Mouse (Mus musculus): ENCODE data around the gene Rgl1.

The Rgl1 gene

DNA sequence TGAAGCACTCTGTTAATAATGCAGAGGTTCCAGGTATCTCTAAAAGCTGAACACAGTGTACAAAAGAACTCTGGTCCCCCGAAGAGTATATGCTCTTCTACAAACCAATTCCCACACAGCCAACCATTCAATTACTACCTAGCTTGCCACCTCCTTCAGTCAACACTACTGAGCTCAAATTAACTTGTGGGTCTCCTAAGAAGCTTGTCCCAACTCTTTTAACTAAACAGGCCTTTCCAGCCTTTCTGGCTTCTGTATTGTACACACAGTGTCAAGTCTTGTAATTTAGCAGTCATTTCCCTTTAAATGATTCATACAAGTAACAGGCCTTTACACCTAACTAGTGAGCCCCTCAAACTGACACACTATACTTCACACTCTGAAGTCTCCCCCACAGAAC, 48.8 kb downstream of the Rgl1 start:
- DNase-seq (ENCODE audit: low spot score in 2 of 2), result no peak

DNA sequence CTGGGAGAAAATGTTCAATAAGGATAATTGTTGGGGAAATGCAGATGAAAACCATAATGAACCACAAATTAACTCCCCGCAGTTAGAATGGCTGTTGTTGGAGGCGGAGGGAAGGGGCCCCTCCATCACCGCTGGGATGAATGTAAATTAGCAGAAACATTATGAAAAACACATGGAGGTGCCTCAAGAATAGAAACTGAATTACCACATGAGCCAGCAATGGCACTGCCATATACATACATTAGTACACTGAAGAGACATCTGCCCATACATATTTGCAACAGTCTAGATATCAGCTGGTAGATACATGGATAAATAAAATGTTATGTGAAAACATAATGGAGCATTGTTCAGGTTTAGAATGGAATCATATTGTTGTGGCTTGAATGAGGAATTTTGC, 51.7 kb downstream of the Rgl1 start:
- no peak for DNase-seq (ENCODE audit: low spot score in 2 of 2)

DNA sequence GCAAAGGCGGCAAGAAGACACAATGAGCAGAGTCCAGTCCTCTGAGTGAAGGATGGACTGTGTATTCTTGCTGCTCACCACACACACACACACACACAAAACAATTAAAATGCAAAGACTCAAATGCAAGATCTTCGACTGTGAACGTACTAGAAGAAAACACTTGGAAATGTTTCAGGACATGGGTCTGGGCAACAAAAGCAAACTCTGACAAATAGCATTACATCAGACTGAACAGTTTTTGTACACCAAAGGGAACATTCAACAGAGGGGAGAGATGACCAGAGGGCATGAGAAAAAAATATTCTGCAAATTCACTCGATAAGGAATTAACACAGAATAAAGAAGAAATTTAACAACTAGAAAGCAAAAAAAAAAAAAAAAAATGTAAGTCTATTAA, 52.2 kb downstream of the Rgl1 start:
- DNase-seq (ENCODE audit: low spot score in 2 of 2), result no peak

DNA sequence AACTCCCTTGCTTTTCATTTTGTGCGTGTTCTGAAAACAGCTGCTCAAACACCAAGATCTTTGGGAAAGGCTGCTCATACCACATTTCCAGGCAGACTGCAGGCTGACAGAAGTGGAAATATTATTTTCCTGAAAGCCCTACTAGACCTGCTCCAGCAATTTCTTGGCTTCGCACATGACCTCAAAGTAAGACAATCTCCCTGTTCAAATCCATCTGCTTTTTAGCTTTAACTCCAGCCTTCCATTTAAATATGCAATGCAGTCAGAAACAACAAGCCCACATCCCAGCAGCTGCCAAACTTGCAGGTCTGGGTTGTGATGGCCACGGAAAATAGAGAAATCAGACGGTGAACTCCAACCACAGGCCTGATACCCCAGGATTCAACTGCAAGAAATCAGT, 55.1 kb downstream of the Rgl1 start:
- no peak for DNase-seq (ENCODE audit: low spot score in 2 of 2)

DNA sequence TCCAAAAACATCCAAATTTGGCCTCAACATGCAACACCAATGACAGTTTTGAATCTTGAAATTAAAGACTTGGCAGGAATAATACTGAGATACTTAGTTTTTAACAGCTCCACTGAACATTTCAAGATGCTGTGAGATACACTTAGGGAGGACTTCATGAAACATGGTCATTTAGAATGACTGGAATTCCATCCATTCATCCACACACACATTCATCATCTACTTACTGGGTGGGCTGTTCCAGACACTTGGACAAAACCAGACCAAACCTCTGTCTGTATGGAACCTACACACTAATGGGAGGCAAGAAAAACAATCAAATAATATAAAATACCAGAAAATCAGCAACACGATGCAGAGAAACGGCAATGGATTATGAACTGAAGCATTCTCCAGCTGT, 58.6 kb downstream of the Rgl1 start:
- DNase-seq (ENCODE audit: low spot score in 2 of 2), result no peak

DNA sequence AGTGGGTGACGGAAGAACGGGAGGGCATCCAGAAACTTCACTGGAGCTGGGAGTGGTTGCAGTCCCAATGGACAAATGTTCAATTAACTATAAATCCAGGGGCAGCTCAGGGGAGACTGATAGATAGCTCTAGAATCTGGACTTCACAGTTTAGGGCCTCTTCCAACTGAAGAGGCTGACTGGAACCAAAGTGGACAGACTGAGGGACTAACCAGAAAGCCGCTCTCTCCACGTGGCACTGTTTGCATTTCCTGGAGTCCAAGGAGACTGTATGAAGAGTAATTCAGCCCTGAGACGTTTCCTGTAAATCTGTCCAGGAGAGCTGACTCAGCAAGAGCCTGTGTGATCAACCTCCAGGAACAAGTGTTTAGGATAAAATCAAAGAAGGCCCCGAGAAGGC, 62.2 kb downstream of the Rgl1 start:
- no peak for DNase-seq (ENCODE audit: low spot score in 2 of 2)

DNA sequence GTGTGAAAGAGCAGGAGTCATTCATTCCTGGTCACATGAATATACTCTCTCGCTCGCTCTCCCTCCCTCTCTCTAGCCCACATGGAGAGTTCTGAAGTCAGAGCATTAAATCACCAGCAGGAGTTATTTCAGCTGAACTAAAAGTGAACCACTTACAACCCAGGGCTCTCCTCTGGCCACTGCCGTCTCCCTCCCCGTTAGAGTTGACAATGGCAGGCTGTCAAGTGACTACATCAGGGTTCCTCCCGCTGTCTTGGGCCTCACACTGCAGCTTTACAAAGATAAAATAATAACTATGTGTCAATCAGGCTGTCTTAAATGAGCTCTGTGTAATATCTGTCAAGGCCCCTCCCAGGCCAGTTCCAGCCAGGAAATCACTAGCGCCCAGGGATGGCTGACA, 63.2 kb downstream of the Rgl1 start:
- no peak for DNase-seq (ENCODE audit: low spot score in 2 of 2)

DNA sequence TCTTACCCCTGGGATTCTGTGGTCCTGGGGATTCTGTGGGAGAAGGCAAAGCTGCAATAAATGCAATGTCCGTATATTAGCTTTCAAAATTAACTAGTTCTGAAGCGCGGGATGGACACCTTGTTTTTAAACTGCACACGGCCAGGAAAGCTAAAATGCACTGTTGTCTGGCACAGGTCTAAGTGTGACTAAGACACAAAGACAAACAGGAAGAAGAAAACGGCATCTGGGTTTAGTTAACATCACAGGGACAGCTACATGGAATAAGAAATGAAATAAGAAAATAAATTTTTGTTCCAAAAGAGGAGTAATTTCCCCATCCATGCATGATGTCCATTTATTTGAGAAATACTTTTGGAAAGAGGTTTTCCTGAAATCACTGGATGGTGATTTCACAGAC, 65.1 kb downstream of the Rgl1 start:
- DNase-seq (ENCODE audit: low spot score in 2 of 2), result no peak

DNA sequence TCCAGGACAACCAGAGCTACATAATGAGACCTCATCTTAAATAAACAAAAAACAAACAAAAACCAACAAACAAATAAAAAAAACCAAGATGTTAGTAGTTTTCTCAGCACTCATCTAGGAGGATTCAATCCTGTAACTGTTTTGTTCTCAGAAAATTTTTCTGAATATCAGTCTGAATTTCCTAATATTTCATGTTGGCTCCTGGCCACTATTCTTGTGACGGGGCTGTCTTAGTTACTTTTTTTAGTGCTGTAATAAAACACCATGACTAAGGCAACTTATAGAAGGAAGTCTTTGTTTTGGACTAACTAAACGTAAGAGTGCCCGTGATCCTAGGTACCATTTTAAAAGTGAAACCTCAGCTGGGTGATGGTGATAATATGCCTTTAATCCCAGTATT, 68.8 kb downstream of the Rgl1 start:
- no peak for DNase-seq (ENCODE audit: low spot score in 2 of 2)

DNA sequence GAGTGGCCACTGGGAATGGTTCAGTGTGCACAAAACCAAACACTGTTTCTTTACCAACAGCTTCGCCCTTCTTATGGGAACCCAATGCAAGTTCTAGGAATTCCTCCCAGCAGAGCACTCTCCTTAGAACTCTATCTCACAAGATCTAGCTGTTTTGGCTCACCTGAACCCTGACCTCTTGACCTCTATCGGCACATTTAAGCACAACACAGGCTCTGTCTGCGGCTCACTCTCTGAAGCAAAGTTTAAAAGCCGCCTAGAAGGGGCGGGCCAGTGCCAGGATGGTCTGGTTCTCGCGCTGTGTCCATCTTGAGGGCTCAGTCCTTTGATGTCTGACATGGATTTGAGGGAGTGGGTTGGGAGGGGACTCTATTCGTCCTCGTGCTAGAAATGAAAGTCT, 70.7 kb downstream of the Rgl1 start:
- DNase-seq (ENCODE audit: low spot score in 2 of 2), result no peak

DNA sequence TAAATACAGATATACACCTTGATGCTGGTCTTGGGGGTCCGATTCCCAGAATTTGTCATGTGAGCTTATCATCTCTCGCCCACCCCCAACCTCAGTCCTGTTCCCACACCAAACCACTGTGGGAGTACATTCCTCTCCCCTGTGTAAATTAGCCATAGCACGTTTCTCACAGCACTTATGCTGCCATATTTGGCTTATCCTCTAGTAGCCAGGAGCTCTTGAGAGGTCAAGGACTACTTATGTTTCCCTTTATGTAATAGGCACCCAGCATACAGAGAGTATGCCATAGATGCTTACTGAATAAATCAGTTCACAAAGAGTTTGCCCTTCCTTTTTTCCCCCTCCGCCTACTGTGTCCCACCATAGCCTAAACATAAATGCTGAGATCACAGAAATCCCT, 76.2 kb downstream of the Rgl1 start:
- DNase-seq (ENCODE audit: low spot score in 2 of 2), result no peak

DNA sequence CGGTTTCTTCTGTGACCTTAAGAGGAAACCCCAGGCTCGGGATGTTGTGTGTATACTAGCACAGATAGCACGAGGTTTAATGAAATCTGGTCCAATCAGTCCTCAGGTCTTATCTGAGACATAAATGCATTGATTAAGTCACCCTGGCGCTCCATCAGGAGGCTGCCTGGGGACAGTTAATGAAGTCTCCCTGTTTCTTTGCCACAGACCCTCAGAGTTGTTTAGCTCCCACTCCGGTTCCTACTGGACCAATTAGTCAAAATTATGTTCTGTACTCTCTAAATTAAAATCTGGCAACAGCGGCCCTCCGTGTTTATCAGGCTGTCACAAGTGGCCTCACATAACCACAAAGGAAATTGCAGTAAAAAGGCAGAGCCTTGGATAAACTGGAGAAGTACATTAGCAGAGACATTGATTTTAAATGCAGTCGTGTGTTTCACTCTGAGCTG, 78.4 kb downstream of the Rgl1 start:
- DNase-seq (ENCODE audit: low spot score in 2 of 2), result no peak

DNA sequence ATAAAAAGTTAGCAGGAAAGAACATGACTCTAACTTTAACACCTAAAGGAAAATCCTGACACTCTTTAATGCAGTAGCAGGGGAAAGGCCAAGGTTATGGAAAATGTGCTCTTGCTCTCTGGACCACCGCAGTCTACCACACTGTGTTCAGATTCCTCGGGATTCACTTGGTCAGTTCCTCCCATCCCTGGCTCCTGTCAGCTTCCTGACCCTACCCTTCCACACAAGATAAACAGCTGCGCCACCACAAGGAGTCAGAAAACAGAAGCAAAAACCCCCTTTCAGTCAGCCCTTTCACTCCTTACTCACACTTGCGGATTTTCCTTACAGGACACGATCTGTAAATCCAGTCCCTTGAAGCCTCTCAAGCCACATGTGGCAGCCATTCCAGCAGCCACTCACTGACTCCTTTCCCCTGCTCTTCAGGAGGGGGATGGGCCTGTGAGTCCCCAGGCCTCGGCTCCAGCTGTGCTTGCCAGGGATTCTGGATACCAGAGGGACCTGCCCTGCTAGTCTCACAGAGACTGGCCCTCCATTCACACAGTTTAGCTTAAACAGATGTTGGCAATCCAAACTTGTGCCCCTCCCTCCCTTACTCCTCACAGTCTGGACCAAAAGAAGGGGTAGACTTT, 78.9 kb downstream of the Rgl1 start:
- DNase-seq (ENCODE audit: low spot score in 2 of 2), result no peak

DNA sequence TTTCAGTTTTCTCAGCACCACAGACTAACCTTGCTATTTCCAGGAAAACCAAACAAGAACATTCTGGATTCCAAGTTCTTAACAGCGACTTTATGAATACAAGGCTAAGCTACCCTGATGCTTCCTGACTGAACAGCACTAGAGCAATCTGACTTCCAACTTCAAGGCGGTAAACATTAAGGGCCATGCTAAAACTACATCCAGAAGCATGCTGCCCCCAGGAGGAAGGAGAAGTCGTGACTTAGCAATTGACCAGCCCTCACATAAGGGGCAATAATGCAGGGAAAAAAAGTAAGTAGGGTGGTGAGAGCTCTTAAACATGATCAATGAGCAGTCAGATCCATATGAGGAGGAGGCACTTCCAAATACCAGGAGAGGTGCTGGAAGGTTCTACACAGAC, 80.6 kb downstream of the Rgl1 start:
- no peak for DNase-seq (ENCODE audit: low spot score in 2 of 2)

DNA sequence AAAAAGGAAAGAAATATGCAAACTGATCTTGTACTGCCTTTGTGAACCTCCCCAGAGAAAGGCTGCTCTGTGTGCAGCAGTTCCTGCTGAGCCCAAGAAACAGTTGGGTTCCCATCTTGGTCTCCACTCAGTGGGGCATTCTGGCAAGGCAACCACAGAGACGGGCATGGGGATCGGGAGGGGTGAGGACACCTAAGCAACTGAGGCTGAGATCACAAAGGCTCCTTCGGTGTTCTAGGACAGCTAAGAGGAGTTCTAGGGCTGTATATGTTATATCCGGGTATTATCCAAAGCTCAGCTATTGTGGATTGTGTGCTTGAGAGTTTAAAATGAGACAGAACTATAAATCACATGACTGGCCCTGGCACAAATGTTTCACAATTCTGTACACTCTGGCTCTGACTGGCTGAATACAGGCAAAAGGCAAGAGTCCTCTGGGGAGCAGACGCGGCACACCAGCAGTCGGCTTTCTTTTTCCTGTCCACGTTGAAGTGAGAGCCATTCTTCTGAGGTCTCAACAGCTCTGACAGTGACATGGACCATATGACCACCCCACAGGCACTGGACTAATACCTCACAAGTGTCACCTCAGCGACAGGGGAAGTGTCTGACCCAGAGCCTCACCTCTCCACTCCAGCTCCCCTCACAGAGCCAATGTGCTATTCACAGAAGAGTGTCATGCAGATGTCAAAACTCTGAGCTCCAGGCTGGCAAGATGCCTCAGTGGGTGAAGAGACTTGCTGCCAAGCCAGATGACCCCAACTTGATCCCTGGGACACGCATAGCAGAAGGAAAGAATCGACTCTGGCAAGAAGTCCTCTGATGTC, 83.6 kb downstream of the Rgl1 start:
- DNase-seq (ENCODE audit: low spot score in 2 of 2), result no peak

DNA sequence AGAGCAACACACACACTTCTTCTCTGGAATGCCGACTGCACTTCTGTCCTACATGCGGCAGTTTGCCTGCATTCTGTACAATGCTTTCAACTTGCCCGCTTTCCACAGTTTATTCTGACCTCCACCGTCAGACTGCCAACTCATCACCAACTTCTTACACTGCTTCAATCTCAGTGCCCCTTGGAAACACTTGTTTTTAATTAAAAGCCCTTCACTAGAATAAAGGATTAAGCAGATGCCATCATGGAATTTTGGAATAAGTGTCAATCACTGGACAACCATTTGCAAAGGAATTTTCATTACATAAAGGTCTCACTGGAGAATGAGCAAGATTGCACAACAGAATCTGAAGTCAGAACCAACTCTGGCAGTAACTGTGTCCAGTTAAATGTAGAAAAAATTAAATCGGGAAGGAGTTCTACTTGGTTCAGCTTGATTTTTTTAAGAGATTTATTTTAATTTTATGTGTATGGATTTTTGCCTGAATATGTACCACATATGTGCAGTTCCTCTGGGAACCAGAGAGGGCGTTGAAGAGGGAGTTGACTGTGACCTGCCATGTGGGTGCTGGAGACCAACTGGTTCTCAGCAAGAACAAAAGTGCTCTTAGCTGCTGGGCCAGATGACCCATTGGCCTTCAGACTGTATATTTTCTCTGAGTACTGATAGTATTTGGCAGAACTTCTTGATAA, 84.3 kb downstream of the Rgl1 start:
- DNase-seq (ENCODE audit: low spot score in 2 of 2), result no peak

DNA sequence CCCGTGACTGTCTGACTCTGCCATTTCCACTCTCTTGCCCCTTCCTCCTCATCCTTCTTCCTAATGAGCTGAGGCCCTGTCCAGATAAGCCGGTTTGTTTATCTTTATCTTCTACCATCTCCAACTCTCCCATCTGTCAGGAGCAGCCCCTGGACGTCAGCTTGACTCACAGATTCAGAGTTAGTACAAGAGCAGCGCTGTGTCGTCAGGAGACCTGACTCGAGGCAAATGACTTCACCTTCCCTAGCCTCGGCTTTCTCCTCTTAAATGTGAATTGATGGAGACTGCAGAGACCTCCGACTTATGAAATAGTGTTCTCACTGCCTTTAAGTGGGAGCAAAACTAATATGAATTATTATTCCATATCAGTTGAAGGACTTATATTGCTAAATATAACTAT, 85.0 kb downstream of the Rgl1 start:
- DNase-seq (ENCODE audit: low spot score in 2 of 2), result no peak

DNA sequence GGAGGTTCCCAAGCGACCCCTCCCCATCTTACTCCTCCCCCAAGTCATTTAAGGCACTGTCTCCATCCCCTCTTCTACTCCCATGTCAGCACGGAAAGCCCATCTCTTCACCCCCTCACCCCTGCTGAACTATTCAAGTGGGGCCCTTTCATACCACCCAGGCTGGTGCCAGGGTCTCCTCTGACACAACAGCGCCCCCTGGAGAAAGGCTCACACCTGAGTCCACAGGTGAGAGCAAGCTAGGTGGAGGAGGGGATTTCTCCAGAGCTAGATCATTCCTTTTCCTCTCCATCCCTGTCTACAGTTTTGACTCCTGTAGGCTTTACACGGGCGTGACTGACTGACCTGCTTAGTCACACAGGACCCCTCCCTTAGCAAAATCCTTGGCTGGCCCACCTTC, 87.7 kb downstream of the Rgl1 start:
- DNase-seq (ENCODE audit: low spot score in 2 of 2), result no peak

DNA sequence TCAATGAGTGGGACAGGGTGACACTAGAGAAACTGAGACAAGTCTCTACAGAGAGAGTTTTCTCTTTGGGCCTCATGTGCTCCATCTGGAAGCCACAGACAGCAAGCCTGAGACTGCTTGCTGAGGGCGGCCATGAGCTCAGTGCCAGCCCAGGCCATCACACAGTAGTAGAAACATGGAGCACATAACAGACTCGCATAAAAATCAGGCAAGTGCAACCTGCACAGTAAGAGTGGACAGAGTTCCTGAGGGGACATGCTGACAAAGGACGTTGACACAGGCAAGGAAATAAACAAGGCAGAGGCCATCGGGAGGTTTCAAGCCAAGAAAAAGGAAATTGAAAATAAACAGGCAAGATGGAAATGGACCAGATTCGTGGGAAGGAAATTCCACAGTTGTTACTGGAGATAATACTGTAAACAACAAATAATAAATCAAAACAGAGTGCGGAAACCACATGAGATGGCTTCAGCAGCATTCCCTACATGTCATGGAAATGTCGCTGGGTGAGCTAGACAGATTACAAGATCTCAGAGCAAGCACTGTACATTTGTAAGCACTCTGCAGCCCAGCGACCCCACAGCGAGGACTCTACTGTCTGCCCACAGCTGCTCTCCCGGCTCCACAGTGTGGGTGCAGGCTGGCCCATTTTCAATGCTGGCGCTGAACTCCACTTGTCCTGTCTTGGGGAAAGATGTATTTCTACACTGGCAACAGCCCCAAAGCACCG, 88.5 kb downstream of the Rgl1 start:
- peak in 1 of 2 experiments; percentile 40 for DNase-seq (ENCODE audit: low spot score in 2 of 2)

DNA sequence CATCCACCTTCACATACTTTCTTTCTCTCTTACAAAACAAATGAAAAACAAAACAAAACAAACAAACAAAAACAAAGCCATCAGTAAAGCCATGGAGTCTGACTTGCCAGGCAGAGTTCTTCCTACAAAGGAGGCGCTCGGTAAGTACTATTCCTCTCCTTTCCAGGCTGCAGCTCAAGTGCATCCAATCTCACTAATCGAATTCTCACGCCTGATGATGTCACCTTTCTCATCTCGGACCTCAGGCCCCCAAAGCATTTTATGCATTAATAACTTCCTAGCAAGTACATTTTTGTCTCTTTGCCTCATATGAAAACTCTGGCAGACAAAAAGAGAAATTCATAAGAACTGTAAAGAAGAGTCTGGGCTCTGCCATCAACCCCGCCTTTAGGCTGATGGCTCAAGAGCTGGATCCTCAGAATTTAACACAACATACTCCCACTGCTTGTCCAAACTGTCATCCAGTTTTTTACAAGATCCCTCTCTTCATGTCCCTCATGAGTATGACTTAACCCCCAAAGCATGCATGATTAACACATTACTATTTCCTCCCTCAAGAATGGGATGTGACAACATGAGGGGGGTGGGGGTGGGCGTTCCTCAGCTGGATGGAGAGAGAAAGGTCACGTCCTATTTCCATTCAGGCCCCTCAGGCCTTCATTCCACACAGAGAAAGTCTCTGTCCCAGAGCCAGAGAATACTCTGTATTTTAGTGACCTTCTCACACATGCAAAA, 96.5 kb downstream of the Rgl1 start:
- no peak for DNase-seq (ENCODE audit: low spot score in 2 of 2)

DNA sequence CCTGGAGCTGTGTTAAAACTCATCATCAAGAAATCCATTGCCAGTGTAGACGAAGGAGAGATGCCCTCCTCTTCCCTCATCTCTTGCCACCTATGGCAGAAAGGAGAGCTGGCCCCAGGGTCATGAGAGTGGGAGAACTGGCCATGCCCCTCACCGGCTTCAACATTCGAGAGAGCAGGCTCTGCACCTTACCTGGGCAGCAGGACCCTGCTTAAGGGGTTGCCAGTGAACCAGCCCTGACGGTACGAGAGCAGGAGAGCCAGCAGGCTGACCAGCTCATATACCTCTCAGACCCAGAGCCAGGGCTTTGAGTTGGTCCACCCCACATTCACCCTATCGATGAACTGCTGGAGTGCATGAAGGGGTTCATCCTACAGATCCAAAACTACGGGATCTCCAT, 105.7 kb downstream of the Rgl1 start:
- DNase-seq (ENCODE audit: low spot score in 2 of 2), result no peak

DNA sequence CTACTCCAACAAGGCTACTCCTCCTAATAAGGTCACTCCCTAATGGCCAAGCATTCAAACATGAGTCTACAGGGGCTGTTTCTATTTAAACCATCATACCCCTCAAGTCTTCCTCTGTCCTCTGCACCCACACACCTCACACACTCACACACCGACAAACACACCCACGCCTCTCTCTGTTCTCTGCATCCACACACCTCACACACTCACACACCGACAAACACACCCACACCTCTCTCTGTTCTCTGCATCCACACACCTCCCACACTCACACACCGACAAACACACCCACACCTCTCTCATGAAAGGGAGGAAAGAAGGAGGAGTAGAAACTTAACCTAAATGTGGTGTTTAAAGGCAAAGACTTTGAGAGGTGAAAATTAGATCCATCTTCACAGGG, 106.2 kb downstream of the Rgl1 start:
- no peak for DNase-seq (ENCODE audit: low spot score in 2 of 2)
